Mouse (Mus musculus) stomach, embryonic 14.5 days (tissue): ENCODE measurements at regions not wholly inside any gene's neighbourhood (a gene's known extent, or its start where the extent isn't known, plus 50 kb on each side); places are given as distances from the start of the nearest gene placed in this dataset.

Experiments used
- ATAC-seq: fragments of 200-750 bp; cut with Nextera tagmentation; 2 replicates; pipeline ENCODE4 v1.8.0; 2017; ENCODE audit warnings: low read depth, moderate TSS enrichment; ENCODE audit not compliant: insufficient number of reproducible peaks, insufficient read depth, low FRiP score
- H3K27ac ChIP-seq: fragments of 300-500 bp; sonication (generic); 2 replicates; pipeline ENCODE4 v1.5.1; 2014; ENCODE audit warnings: mild to moderate bottlenecking, low read length, moderate library complexity, mixed read lengths
- H3K27me3 ChIP-seq: fragments of 300-500 bp; sonication (generic); 2 replicates; pipeline ENCODE4 v1.6.1; 2014; ENCODE audit warnings: low read length, control low read depth, mixed read lengths; ENCODE audit not compliant: control insufficient read depth, insufficient read depth
- H3K36me3 ChIP-seq: fragments of 300-500 bp; sonication (generic); 2 replicates; pipeline ENCODE4 v1.6.1; 2014; ENCODE audit warnings: mild to moderate bottlenecking, control low read depth, low read length, moderate library complexity, mixed read lengths; ENCODE audit not compliant: control insufficient read depth, insufficient read depth
- H3K4me1 ChIP-seq: fragments of 300-500 bp; sonication (generic); 2 replicates; pipeline ENCODE4 v1.6.1; 2014; ENCODE audit warnings: low read length, control low read depth, mixed read lengths; ENCODE audit not compliant: control insufficient read depth, insufficient read depth
- H3K4me2 ChIP-seq: fragments of 300-500 bp; sonication (generic); replicated peaks from 2 replicates; pipeline ENCODE4 v1.6.1; 2014; ENCODE audit warnings: low read depth, low read length, control low read depth
- H3K4me3 ChIP-seq: fragments of 300-500 bp; sonication (generic); 2 replicates; pipeline ENCODE4 v1.5.1; 2014; ENCODE audit warnings: low read depth, low read length, control low read depth
- H3K9ac ChIP-seq: fragments of 300-500 bp; sonication (generic); replicated peaks from 2 replicates; pipeline ENCODE4 v1.6.1; 2014; ENCODE audit warnings: low read depth, mild to moderate bottlenecking, control low read depth, low read length, moderate library complexity, mixed read lengths
- H3K9me3 ChIP-seq: fragments of 300-500 bp; sonication (generic); 2 replicates; pipeline ENCODE4 v1.6.1; 2016; ENCODE audit warnings: low read depth, low read length, control low read depth; ENCODE audit not compliant: control insufficient read depth
- WGBS: fragments of 180-500 bp; shearing (Covaris S2); extraction: QIAGEN DNeasy Blood & Tissue Kit; methylation state at CpG from one replicate; pipeline ENCODE4 v1.1.7; 2014; 5-methylcytosine and 5-hydroxymethylcytosine counted together

DNA sequence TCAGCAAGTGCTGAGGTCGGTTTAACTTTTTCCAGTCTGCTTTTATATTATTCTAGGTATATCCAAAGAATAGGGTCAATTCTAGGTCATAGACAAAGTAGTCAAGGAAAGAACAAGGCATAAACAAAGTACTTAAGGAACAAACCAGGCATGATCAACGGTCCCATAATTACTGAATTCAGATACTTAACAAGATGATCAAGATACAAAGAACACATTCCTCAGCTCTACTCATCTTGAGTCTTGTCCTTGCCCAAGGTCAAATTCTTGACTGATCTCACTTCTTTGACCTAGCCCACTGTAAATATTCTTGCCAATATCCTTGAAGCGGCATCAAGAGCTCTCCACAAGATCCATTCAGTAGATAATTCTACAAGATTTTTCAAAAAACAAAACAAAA, 458.1 kb upstream of the Nr5a2 start:
- Histone ChIP-seq H3K9me3 (no peaks in the 10 kb centered on the region), H3K9ac (no peak overlapping the region), H3K36me3 (no peaks in the 10 kb centered on the region), H3K4me1 (no peaks in the 10 kb centered on the region), H3K4me3 (no peak overlapping the region), H3K4me2 (no peak overlapping the region), H3K27me3 (no peaks in the 10 kb centered on the region), H3K27ac (no peak overlapping the region)
- 77% methylated on average over 3 of the region's 3 CpGs for WGBS
- no peak for ATAC-seq

- Histone ChIP-seq H3K36me3 (no peaks in the 10 kb centered on the region), H3K9me3 (no peaks in the 10 kb centered on the region), H3K9ac (no peak overlapping the region), H3K27ac (no peak overlapping the region), H3K4me3 (no peak overlapping the region), H3K27me3 (no peaks in the 10 kb centered on the region), H3K4me1 (no peaks in the 10 kb centered on the region), H3K4me2 (no peak overlapping the region)
- ATAC-seq: no peak
These were observed 436.5 kb upstream of the Nr5a2 start for GRCm38 (mm10) chr1:137396736-137397135.

DNA sequence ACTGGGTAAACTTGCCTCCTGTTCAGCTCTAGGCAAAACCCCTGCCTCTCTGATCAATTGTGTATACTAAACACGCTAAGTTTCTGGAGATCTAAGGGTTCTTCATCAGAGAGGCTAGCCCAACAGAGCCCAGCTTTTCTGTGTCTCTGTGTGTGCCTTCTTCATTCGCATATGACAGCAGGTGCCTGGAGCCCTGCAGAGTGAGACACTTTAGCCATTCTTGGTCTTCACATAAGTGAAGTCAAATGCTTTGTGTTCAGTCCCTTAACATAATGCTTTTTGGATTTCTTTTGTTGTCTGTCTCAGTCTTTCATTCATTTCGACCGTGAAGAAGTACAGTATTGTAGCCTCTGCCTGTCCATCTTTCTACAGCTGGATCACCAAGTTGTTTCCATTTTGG, 427.3 kb upstream of the Nr5a2 start:
- no peak for ATAC-seq
- no peaks in the 10 kb centered on the region for H3K4me1 ChIP-seq
- H3K27me3 ChIP-seq: no peaks in the 10 kb centered on the region
- H3K4me3 ChIP-seq: no peak overlapping the region
- H3K9me3 ChIP-seq: no peaks in the 10 kb centered on the region
- no peak overlapping the region for H3K9ac ChIP-seq
- WGBS: 74% methylated on average over 4 of the region's 4 CpGs
- no peak overlapping the region for H3K27ac ChIP-seq
- H3K4me2 ChIP-seq: no peak overlapping the region
- no peaks in the 10 kb centered on the region for H3K36me3 ChIP-seq

- no peaks in the 10 kb centered on the region for H3K9me3 ChIP-seq
- no peak for ATAC-seq
- no peak overlapping the region for H3K4me3 ChIP-seq
- H3K27me3 ChIP-seq: no peaks in the 10 kb centered on the region
- H3K9ac ChIP-seq: no peak overlapping the region
- H3K4me1 ChIP-seq: no peaks in the 10 kb centered on the region
- no peak overlapping the region for H3K27ac ChIP-seq
- no peak overlapping the region for H3K4me2 ChIP-seq
- H3K36me3 ChIP-seq: no peaks in the 10 kb centered on the region
- WGBS: 20% methylated on average over 6 of the region's 6 CpGs
These were observed 418.1 kb upstream of the Nr5a2 start for GRCm38 (mm10) chr1:137378072-137378985.

DNA sequence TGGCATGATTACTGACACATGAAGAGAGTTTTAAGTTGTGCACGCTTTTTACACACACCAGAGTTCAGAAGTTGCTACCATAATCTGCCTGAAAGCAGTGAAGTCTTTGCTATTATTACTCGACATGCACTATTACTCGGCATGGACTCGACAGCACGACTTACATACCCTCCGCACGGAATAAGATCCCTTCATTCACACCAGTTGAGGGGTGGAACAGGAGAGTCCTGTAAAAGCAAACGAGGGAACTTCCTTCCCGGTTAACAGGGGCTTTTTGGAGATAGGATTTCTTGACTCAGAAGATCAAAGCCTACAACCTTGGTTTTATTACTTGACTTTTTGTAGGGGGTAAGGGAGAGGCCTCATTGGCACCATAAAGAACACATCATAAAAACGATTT, 416.4 kb upstream of the Nr5a2 start:
- Histone ChIP-seq H3K27ac (no peak overlapping the region), H3K4me3 (no peak overlapping the region), H3K4me1 (no peaks in the 10 kb centered on the region), H3K9ac (no peak overlapping the region), H3K4me2 (no peak overlapping the region), H3K27me3 (no peaks in the 10 kb centered on the region), H3K9me3 (no peaks in the 10 kb centered on the region), H3K36me3 (no peaks in the 10 kb centered on the region)
- no peak for ATAC-seq
- WGBS: 61% methylated on average over 10 of the region's 10 CpGs

DNA sequence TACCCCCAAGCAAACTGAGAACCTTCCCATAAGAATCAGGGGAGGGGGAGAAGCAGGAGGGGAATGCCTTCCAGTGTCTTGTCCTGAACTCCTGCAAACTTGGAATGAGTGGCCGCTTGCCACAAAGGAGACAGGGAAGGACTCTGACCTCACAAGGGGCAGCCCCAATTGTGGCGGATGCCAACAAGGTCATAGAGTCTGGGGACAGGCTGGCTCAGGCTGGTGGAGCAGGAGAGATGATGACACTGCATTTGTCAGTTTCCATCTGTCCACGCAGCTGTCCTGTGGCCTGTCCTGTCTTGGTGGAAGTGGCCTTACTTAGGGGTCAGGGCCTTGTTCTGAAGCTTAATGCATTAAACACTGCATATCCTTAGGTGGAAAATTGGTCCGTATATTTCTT, 414.4 kb upstream of the Nr5a2 start:
- 73% methylated on average over 4 of the region's 4 CpGs for WGBS
- no peak overlapping the region for H3K27ac ChIP-seq
- H3K27me3 ChIP-seq: no peaks in the 10 kb centered on the region
- no peak overlapping the region for H3K9ac ChIP-seq
- no peaks in the 10 kb centered on the region for H3K36me3 ChIP-seq
- H3K4me3 ChIP-seq: no peak overlapping the region
- no peak for ATAC-seq
- H3K9me3 ChIP-seq: no peaks in the 10 kb centered on the region
- H3K4me1 ChIP-seq: no peaks in the 10 kb centered on the region
- H3K4me2 ChIP-seq: no peak overlapping the region

GRCm38 (mm10) chr1:137373509-137374420, 413.5 kb upstream of the Nr5a2 start:
- Histone ChIP-seq H3K9me3 (no peaks in the 10 kb centered on the region), H3K27me3 (no peaks in the 10 kb centered on the region), H3K4me2 (no peak overlapping the region), H3K27ac (no peak overlapping the region), H3K36me3 (no peaks in the 10 kb centered on the region), H3K4me1 (no peaks in the 10 kb centered on the region), H3K4me3 (no peak overlapping the region), H3K9ac (no peak overlapping the region)
- ATAC-seq: no peak
- 66% methylated on average over 15 of the region's 15 CpGs for WGBS

DNA sequence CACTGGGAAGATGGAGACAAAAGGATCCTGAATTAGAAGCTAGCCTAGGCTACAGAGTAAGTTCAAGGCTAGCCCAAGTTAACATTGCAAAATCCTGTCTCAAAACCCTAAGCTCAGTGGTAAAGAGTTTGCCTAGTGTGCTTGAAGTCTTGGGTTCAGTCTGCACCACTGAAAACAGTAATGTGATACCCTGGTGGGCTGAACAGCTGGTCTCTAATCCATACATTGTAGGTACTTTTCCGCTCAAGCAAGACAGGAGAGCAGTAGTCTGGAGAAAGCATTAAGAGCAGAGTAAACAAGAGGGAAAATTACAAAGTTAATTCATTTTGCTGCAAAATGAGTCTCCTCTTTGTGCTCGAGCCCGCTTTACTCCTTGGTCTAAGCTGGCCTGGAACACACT, 412.0 kb upstream of the Nr5a2 start:
- Histone ChIP-seq H3K4me1 (no peaks in the 10 kb centered on the region), H3K4me2 (no peak overlapping the region), H3K9ac (no peak overlapping the region), H3K27ac (no peak overlapping the region), H3K36me3 (no peaks in the 10 kb centered on the region), H3K27me3 (no peaks in the 10 kb centered on the region), H3K4me3 (no peak overlapping the region), H3K9me3 (no peaks in the 10 kb centered on the region)
- no peak for ATAC-seq
- 73% methylated on average over 3 of the region's 3 CpGs for WGBS
